Mouse (Mus musculus) ovary, postnatal 14 days (tissue): ENCODE measurements around the gene Ntrk3.
A peak's percentile ranks its signal among the peaks of the same experiment; 100 is the strongest.

Source experiments
- DNase-seq: peaks from one replicate; pipeline ENCODE4 v3.0.0; 2022; ENCODE audit warnings: low spot score

Gene Ntrk3

DNA sequence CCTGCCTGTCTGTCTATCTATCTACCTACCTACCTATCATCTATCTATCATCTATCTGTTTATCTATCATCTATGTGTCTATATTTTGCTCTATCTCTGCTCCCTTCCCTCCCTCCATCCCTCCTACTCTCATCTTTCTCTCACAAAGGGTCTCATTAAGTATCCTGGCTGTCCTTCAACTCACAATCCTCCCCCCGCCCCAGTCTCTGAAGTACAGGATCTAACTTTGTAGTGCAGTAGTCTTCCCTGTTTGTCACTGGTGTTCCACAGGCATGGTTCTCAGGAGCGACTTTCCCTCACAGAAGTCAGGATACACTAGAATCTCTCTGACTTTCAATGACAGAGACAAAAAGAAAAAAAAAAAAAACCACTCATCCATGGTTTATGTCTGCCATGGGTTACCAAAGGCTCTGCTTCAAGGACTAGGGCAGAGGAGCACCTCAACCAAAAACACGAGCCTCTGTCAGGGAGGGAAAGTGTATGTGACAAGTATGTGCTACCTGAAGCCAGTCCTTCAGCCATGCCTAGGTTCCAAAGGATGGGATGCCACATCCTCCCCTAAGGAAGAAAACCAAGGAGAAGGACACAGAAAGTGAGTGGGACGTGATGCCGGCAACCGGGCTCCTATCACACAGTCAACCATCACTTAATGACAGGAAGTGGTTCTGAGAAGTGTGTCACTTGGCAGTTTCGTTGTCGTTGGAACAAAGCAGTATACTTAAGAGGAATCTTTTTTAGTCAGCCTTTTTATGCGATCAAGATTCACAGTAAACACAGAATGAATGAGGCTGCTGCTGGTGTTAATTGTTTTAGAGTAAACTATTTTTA lies 16.6 kb downstream of the Ntrk3 start:
- DNase-seq = no peak

GRCm38 (mm10) chr7:78719795-78720460 lies 17.9 kb downstream of the Ntrk3 start:
- DNase-seq = no peak

GRCm38 (mm10) chr7:78719117-78719516 lies 18.7 kb downstream of the Ntrk3 start:
- no peak for DNase-seq

DNA sequence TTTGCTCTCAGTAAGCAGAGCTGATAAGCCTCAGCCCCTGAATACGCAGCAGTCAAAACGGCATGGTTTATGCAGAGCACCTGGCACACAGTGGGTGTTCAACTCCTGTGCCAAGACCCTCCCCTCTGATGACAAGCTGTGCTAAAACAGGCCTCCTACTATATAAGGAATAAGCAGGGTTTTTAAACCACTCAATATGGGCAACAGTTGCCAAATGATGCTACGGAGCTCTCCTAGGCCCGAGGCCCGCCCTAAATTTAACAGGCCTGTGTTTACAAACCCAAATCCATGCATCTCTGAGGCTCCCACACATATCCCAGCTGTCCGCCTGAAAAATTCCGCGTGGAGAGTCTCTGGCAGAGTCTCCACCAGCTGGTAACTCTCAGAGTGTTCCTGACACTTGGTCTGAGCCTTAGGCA lies 19.6 kb downstream of the Ntrk3 start:
- DNase-seq = no peak

DNA sequence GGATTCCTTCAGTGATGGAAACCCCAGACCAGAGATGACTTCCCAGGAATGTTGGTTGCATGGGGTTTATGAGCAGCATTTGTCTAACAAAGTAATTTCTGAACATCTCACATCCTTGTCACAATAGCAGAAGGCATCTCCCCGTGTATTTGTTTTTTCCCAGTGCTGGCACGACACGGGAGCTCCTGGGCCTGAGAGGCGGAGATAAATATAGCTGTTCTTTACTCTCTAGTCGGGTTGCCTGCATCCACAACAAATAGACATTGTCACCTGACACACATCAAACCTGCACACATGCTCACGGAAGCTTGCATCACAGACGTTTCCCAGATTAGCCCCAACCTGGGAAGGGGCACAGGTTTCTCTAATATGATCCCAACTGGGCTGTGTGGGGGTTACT lies 30.1 kb downstream of the Ntrk3 start:
- DNase-seq = no peak

DNA sequence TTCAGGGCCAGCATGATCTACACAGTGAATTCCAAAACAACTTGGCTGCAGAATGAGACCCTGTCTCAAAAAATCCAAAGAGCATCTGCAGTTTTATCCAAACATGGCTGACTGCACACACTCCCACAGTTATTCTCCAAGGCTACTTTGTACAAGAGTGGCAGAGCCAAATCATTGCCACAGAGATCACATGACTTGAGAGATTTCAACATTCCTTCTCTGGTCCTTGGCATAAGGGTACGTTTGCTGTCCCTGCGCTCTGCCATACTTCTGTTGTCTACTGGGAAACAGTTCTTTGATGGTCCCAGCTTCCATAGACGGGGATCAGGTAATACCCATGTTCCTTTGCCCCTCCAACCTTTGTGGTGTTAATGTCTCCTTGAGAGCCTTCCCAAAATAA lies 30.7 kb downstream of the Ntrk3 start:
- DNase-seq = no peak

DNA sequence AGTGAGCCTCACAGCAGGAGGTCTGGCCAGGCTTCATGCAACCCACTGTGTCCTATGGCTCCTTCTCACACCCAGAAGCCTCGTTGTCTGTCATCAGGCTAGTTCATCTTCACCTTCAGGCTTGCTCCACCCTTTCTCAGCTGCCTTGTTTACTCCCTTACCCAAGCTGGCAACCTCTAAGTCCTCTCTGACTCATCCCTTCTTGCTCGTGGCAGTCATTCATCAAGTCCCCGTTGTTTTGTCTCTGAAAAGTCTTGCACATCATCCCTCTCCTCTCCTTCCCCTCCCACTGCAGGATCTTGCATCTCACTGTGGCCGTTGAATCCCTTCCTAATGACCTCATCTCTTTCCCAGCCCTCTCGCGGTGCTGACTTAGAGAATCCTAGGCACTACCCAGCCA lies 35.1 kb downstream of the Ntrk3 start:
- DNase-seq = no peak

DNA sequence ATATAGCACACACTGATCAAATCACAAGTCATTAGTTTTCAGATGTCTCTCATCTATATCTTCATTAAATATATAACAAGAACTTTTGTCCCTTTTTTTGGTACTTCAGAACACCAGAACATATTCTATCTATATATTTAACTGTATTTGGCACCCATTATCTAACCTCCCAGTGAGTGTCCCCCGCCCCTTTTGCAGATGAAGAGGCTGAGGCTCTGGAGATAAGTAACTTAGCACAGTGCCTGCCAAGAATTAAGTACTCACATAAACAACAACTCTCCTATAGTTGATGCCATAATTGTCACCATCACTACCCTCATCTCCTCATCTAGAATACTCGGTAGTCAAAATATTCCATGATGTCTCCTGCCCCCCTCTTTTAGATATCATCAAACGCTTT lies 42.6 kb downstream of the Ntrk3 start:
- DNase-seq = no peak

GRCm38 (mm10) chr7:78693148-78693547 lies 44.7 kb downstream of the Ntrk3 start:
- no peak for DNase-seq

GRCm38 (mm10) chr7:78690956-78691355 lies 46.9 kb downstream of the Ntrk3 start:
- DNase-seq = no peak

DNA sequence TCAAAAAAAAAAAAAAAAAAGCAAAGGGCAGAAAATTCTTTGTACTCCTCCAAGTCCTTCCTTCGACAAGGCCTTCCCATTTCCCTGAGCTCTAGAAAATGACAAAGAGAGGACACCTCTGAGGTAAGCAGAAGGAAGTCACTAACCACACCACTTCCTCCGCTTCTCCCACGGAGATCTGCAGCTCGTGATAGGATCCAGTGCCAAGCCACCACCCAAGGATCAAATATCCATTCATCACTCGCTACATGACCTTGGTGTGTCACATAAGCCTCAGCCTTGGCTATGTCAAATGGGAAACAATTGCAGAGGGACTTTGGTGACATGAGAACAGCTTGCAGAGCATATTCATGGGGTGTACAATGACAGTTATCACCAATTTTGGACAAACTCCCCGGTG lies 52.9 kb downstream of the Ntrk3 start:
- no peak for DNase-seq

GRCm38 (mm10) chr7:78680871-78681270 lies 56.9 kb downstream of the Ntrk3 start:
- DNase-seq = no peak

- no peak for DNase-seq
Observed at GRCm38 (mm10) chr7:78669407-78669806, 68.4 kb downstream of the Ntrk3 start.

GRCm38 (mm10) chr7:78668916-78669315 lies 68.9 kb downstream of the Ntrk3 start:
- DNase-seq = no peak

DNA sequence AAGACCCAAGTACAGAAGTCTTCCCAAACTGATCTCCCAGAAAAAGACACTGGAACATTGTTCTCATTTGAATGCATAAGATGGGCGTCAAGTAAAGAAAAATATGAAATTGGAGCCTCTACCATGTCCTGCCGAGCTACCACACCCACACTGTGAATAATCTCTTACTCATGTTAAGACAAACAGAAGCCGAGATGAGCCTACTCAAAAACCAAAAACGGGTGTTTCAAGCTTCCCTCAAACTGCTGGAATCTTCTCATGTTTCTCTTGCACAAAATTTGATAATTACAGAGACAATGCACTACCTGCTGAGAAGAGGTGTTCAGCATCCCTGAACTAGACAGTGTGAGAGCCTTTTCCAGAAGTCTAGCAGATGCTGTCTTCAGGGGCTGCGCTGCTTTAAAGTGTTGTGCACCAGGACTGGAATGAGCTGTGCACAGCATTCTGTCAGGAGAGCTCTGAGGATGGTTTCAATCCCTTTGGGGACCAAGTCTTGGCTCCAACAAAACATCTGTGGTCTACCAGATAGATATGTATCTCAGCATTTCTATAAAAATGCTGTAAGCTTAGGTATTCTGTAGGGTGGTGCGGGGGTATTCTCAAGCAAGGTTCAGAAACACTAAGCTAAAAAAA lies 69.7 kb downstream of the Ntrk3 start:
- DNase-seq = no peak

DNA sequence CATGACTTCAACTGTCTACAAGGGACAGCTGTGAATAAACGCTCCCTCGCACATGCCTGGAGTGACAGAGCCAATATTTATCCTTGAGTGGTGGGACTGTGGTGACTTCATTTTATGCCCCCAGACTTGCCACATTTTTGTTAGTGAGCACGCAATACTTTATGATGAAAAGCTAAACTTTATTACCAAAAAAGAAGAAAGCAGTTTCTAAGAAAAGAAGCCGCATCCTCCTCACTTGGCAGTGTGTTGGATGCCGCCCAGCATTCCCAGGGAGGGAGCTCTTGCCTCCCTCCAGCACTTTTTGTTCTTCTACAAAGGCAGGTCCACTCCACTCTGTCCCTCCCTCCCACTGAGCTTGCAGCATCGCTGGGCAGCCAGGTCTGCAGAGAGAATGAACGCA lies 77.0 kb downstream of the Ntrk3 start:
- DNase-seq = no peak

DNA sequence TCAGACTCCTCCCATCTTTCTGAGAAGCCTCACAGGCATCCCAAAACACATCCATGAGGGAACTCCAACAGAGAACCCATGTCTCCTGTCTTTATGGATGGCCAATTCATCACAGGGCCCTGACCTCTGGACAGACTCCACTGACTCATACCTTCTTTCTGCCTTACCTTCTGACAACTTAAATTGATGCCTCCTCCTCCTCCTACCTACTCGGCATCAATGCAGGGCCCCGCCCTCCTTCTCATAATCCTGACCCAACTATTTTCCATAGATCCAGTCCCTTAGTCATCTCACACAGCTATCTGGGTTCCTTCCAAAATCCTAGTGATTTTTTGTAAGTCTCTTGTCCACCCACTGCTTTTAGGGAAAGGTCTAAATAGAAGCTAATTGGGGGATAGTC lies 78.0 kb downstream of the Ntrk3 start:
- no peak for DNase-seq

DNA sequence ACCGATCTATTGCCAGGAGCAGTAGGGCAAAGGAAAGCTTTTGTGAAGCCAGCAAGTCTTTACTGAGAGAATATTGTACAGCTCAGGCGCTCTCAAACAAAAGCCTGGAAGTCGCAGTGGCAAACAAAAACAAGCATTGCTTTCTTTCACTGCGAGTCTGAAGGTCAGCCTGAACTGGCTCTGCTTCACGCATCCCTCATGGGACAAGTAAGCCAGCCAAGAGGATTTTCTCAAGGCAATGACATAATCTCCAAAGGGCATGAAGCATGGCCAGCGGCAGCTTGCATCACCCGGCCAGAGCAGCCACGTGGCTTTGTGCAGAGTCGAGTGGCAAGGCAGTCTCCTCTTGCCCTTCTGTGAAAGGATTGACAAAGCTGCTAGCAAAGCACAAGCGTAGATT lies 79.8 kb downstream of the Ntrk3 start:
- DNase-seq = peak; percentile 19

GRCm38 (mm10) chr7:78656181-78656580 lies 81.6 kb downstream of the Ntrk3 start:
- DNase-seq = no peak

- no peak for DNase-seq
Observed at GRCm38 (mm10) chr7:78653686-78654085, 84.1 kb downstream of the Ntrk3 start.

- no peak for DNase-seq
Observed at GRCm38 (mm10) chr7:78652296-78652695, 85.5 kb downstream of the Ntrk3 start.

DNA sequence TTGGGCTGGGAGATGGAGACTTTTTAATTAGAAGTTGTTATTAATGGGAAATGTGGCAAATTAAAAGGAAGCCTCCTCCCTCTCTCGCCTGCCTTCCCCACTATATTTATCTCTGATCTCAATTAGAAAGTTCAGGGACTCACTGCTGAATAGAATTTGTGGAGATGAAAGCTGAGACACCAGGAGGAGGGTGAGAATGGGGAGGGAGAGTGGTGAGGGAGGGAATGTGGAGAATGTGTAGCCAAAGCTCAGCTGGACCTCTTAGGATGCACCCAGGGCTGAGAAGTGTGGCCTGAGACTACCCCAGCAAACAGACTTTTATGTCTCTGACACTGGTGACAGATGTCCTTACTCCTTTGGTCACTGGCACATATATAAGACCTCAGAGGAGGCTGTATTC lies 86.3 kb downstream of the Ntrk3 start:
- no peak for DNase-seq

DNA sequence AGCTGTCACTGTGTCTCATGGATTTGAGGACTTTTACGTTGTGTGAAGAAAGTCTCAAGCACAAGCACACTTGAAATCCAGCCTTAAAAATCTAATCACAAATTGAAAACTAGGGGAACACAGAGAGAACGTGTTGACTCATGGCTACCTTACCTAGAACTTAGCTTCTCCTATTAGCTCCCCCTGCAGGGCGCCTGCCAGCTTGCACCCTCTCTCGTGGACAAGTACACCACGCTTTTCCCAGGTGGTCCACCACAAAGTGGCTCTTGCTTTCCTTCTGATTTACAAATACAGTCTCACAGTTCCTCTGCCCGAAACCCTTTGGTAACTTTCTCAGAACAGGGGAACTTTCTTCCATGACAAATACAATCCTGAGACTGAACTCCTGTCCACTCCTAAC lies 94.1 kb downstream of the Ntrk3 start:
- no peak for DNase-seq
